Mouse (Mus musculus) ES-Bruce4 (cell line): ENCODE results near the gene Rdm1. TPM values are rescaled to one million over a fixed set of nuclear protein-coding genes. Genes with fewer than 3 reads are reported as not detected.
"Not testable (repeated sequence)": the region's sequence is repeated elsewhere in the genome, so short reads cannot be mapped to it uniquely, and the experiment has no call there.

Experiments used
- H3K27ac ChIP-seq: 2 replicates; pipeline ENCODE4 v1.5.1; 2012; ENCODE audit warnings: low read length, inconsistent platforms; ENCODE audit not compliant: insufficient read depth
- H3K27me3 ChIP-seq: 2 replicates; pipeline ENCODE4 v1.6.1; 2012; ENCODE audit warnings: mild to moderate bottlenecking, low read length, inconsistent platforms; ENCODE audit not compliant: control insufficient read depth, poor library complexity, insufficient read depth, severe bottlenecking
- H3K36me3 ChIP-seq: 2 replicates; pipeline ENCODE4 v1.6.1; 2012; ENCODE audit warnings: inconsistent platforms, mild to moderate bottlenecking, low read length, moderate library complexity; ENCODE audit not compliant: control insufficient read depth, poor library complexity, insufficient read depth, severe bottlenecking
- H3K4me1 ChIP-seq: one replicate; pipeline ENCODE4 v1.8.1; 2011; ENCODE audit warnings: low read length; ENCODE audit not compliant: control insufficient read depth, insufficient read depth
- H3K4me3 ChIP-seq: 2 replicates; pipeline ENCODE4 v1.5.1; 2011; ENCODE audit warnings: low read depth, mild to moderate bottlenecking, low read length
- H3K9ac ChIP-seq: 2 replicates; pipeline ENCODE4 v1.6.1; 2012; ENCODE audit warnings: low read depth, mild to moderate bottlenecking, inconsistent platforms; ENCODE audit not compliant: poor library complexity, severe bottlenecking
- H3K9me3 ChIP-seq: replicated peaks from 2 replicates; pipeline ENCODE4 v1.6.1; 2012; ENCODE audit warnings: mild to moderate bottlenecking, low read length, inconsistent platforms; ENCODE audit not compliant: control insufficient read depth, poor library complexity, insufficient read depth, severe bottlenecking
- CTCF ChIP-seq: IDR thresholded peaks from one replicate; pipeline ENCODE4 v1.8.1; 2011; ENCODE audit warnings: low read depth, low read length
- EP300 ChIP-seq: IDR thresholded peaks from 2 replicates; pipeline ENCODE4 v1.6.1; 2011; ENCODE audit warnings: low read depth, low read length; ENCODE audit not compliant: insufficient read depth
- POLR2A ChIP-seq: IDR thresholded peaks from one replicate; pipeline ENCODE4 v1.8.1; 2011; ENCODE audit warnings: low read length; ENCODE audit not compliant: insufficient read depth
- polyA plus RNA-seq: library from polyadenylated mRNA; stranded (reverse); fragments of >200 nt; gene quantifications from 2 replicates; pipeline ENCODE4 v1.2.4, GENCODE M21; 2011; ENCODE audit warnings: low read depth; ENCODE audit not compliant: missing spikeins, insufficient read depth, insufficient read length

Rdm1 gene
- polyA plus RNA-seq, 1 experiment: 64.0 TPM

DNA sequence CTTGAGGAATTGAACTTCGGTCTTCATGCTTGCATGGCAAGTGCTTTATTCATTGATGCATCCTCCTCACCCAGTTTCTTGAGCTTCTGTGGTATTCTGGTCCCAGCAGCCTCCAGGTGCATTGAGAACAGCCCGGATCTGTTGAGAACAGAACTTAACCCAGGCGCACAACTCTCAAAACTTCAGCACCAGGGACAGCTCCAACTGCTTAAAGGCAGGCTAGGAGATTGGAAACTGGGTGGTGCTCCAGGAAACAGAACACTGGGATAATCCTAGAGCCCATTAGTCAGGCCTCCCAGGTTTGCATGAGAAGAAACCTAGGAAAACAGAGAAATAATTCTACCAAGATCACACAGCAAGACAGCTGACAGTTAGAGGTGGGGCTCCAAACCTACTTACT lies 24.5 kb upstream of the Rdm1 start:
- no peaks in the 10 kb centered on the region for H3K27me3 ChIP-seq
- no peak overlapping the region for H3K4me3 ChIP-seq
- H3K36me3 ChIP-seq: no peaks in the 10 kb centered on the region
- H3K4me1 ChIP-seq: no peaks in the 10 kb centered on the region
- H3K27ac ChIP-seq: no peak overlapping the region
- no peak overlapping the region for H3K9ac ChIP-seq
- H3K9me3 ChIP-seq: no peaks in the 10 kb centered on the region
- no peak for TF ChIP-seq EP300
- no peak for TF ChIP-seq POLR2A
- TF ChIP-seq CTCF: no peak

DNA sequence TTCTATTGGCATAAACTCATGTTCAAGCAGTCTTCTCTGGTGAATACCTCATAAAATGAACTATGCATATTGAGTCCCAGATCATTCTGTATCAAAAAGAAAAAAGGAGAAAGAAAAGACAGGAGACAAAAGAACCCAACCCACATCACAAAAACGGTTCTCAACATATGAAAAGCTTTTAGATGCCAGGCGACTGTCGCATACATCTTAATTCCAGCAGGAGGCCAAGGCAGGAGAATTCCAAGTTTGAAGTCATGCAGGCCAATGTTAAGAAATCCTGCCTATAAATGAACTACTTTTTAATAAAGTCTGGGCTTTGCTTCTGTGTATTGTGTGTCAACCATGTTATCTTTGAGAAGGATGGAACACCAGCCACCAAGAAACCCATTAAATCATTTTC lies 22.9 kb upstream of the Rdm1 start:
- no peak for TF ChIP-seq EP300
- TF ChIP-seq POLR2A: no peak
- TF ChIP-seq CTCF: no peak
- no peaks in the 10 kb centered on the region for H3K27me3 ChIP-seq
- H3K36me3 ChIP-seq: no peaks in the 10 kb centered on the region
- H3K27ac ChIP-seq: peak overlapping the region; percentile 41; the same call in 1 of the 2 replicates
- no peaks in the 10 kb centered on the region for H3K4me1 ChIP-seq
- H3K4me3 ChIP-seq: no peak overlapping the region
- H3K9ac ChIP-seq: peak overlapping the region; percentile 37; the same call in 1 of the 2 replicates
- no peaks in the 10 kb centered on the region for H3K9me3 ChIP-seq

DNA sequence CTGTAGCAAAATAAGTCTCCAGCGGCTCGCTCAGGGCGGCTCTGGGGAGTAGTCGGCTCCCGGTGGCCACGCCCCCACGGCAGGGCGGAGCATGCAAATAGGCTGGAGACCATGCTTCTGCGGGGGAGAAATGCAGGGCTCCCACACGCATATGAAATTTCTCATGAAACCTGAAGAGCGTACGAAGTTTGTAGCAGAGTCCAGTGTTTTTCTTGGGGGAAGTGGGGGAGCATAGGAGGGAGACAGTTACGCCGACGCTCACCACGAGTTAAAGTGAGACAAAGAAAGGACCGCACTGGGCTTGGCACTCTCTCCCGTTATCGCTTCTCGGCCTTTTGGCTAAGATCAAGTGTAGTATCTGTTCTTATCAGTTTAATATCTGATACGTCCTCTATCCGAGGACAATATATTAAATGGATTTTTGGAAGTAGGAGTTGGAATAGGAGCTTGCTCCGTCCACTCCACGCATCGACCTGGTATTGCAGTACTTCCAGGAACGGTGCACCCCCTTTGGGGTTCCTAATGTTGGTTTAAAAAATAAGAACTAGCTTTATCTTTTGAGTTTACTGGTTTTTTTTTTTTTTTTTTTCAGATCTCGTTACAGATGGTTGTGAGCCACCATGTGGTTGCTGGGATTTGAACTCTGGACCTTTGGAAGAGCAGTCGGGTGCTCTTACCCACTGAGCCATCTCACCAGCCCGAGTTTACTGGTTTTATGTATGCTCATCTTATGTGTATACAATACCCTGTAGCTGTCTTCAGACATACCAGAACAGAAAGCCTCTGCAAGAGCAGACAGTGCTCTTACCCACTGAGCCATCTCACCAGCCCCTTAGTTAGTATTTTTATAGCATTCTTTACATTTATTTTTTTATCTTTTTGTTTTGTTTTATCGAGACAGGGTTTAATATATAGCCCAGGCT lies 22.2 kb upstream of the Rdm1 start:
- H3K36me3 ChIP-seq, H3K27me3 ChIP-seq, H3K4me1 ChIP-seq, H3K9me3 ChIP-seq: not testable (repeated sequence)
- peak; percentile 76 for TF ChIP-seq EP300
- peak; percentile 100 for TF ChIP-seq POLR2A
- H3K9ac ChIP-seq: peak overlapping the region; percentile 37
- peak overlapping the region; percentile 82 for H3K27ac ChIP-seq
- peak overlapping the region; percentile 5; the same call in 1 of the 2 replicates for H3K4me3 ChIP-seq

DNA sequence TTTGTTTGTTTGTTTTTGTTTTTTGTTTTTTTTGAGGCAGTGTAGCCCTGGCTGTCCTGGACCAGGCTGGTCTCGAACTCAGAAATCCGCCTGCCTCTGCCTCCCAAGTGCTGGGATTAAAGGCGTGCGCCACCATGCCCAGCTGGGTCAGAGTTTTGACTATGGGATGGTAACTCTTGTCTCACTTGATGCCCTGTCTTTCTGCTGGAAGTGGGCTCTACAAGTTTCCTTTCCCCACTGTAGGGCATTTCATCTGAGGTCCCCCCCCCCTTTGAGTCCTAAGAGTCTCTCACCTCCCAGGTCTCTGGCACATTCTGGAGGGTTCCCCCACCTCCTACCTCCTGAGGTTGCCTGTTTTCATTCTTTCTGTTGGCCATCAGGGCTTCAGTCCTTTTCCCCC lies 19.9 kb upstream of the Rdm1 start:
- H3K4me3 ChIP-seq, H3K9me3 ChIP-seq, H3K27ac ChIP-seq, H3K36me3 ChIP-seq, H3K9ac ChIP-seq, H3K27me3 ChIP-seq, H3K4me1 ChIP-seq: not testable (repeated sequence)

DNA sequence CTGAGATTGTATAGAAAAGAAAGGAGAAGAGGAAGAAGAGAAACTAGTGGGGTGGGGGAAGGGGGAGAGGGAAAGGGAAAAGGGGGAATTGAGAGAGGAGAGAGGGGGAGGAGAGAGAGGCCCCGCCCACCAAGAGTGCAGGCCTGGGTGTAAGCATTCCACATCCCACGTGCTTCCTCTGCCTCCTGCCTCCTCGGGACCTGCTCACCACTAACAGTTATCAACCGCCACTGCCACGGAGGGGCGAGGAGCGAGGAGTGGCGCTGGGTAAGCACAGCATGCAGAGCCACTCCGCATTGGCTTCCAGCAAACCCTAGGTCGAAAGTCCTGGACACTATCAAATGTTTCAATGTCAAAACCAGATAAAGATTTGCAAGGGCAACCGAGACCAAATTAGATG lies 16.6 kb upstream of the Rdm1 start:
- Histone ChIP-seq H3K4me3 (peak overlapping the region; percentile 49), H3K4me1 (peaks cover 4% of the 10 kb centered on the region), H3K27ac (no peak overlapping the region), H3K27me3 (no peaks in the 10 kb centered on the region), H3K9me3 (no peaks in the 10 kb centered on the region), H3K9ac (peak overlapping the region; percentile 3; the same call in 1 of the 2 replicates), H3K36me3 (no peaks in the 10 kb centered on the region)
- TF ChIP-seq EP300 (no peak), CTCF (no peak), POLR2A (no peak)

DNA sequence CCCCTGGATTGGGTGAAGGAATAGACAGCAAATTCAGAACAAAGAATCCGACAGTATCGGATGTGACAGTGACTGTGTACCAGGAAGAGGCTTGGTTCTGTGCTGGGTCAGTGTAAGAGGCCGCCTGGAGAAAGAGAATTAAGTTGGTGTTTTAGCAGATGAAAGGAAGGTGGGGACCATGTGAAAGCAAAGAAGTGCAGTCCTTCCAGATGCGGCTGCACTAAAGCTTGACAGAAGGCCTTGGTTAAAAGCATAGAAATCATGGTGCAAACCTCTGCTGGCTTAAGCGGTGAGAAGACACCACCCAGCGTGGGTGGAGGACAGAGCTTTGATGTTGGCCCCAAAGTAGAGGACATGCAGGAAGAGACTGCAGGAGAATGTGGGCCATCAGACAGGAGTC lies 13.4 kb upstream of the Rdm1 start:
- Histone ChIP-seq H3K9ac (no peak overlapping the region), H3K36me3 (no peaks in the 10 kb centered on the region), H3K27ac (no peak overlapping the region), H3K4me3 (no peak overlapping the region), H3K4me1 (peaks cover 14% of the 10 kb centered on the region), H3K9me3 (no peaks in the 10 kb centered on the region), H3K27me3 (no peaks in the 10 kb centered on the region)
- TF ChIP-seq EP300 (no peak), CTCF (no peak), POLR2A (no peak)
